Mouse (Mus musculus) ES-E14 (cell line): Measurements from ENCODE around the gene Spon2.

Experiments
- CHD2 ChIP-seq: IDR thresholded peaks from 2 replicates; pipeline ENCODE4 v1.6.1; 2014; ENCODE audit warnings: mild to moderate bottlenecking, low read depth, low read length, inconsistent platforms
- HCFC1 ChIP-seq: IDR thresholded peaks from 2 replicates; pipeline ENCODE4 v1.6.1; 2012; ENCODE audit warnings: low read length, inconsistent platforms, borderline replicate concordance; ENCODE audit not compliant: insufficient read depth
- MAFK ChIP-seq: IDR thresholded peaks from 2 replicates; pipeline ENCODE4 v1.6.1; 2014; ENCODE audit warnings: mild to moderate bottlenecking, low read depth, low read length, inconsistent platforms; ENCODE audit not compliant: insufficient read depth
- ZC3H11A ChIP-seq: IDR thresholded peaks from 2 replicates; pipeline ENCODE4 v1.6.1; 2012; ENCODE audit warnings: low read depth, mild to moderate bottlenecking, inconsistent platforms, low read length, borderline replicate concordance
- ZNF384 ChIP-seq: IDR thresholded peaks from 2 replicates; pipeline ENCODE4 v1.6.1; 2012; ENCODE audit warnings: low read depth, low read length, inconsistent platforms

DNA sequence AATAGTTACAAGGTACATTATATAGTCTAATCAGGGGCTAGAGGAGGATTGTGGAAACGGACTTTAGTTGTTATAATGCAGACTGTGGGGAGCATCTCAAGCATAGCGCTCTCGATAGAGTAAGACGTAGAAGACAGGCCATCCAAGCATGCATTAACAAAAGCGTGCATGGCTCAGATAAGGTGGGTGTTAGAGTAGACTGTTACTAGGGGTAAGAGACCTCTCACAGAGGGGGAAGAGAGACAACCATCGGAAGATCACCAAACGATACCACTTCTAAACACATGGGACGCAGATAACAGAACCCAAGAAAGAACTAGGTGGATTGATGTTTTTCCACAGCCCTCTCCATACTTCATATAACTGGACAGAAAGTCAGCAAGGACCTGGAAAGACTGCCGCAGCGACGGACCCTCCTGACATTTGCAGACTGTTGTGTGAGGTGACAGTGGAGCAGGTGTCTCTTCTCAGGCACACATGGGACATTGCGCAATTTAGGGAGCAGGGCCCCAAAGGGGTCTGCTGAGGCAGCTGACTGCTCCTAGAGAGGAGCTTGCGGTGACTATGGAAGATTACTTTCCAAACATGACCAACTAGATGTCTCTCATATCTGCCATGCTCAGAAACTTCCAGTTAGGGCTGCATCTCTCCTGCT, 15.6 kb downstream of the Spon2 start:
- TF ChIP-seq ZNF384 (no peak), CHD2 (no peak), ZC3H11A (no peak), HCFC1 (no peak), MAFK (no peak)
